Mouse (Mus musculus): ENCODE results near the gene Krtcap2.
"Not testable (repeated sequence)": the region's sequence is repeated elsewhere in the genome, so short reads cannot be mapped to it uniquely, and the experiment has no call there.

Krtcap2 gene

GRCm38 (mm10) chr3:89245688-89246171, at the start of gene Krtcap2:
Krtcap2 (plus strand) TSS chr3:89245966.
- peak; percentile 84 for DNase-seq

- DNase-seq, result peak; percentile 86
These were observed 49.5 kb upstream of the Krtcap2 start for GRCm38 (mm10) chr3:89195979-89196877.

GRCm38 (mm10) chr3:89199839-89200238, 45.9 kb upstream of the Krtcap2 start:
- no peak for DNase-seq

- peak; percentile 82 for DNase-seq
These were observed 43.3 kb upstream of the Krtcap2 start, which contains the start of gene Gba for GRCm38 (mm10) chr3:89202253-89203141. Gba (plus strand) TSS chr3:89202928.

GRCm38 (mm10) chr3:89203142-89203514, 42.6 kb upstream of the Krtcap2 start:
- no peak for DNase-seq

GRCm38 (mm10) chr3:89206079-89206478, 39.7 kb upstream of the Krtcap2 start:
- DNase-seq, result no peak

GRCm38 (mm10) chr3:89206695-89207094, 39.1 kb upstream of the Krtcap2 start:
- DNase-seq, result no peak

GRCm38 (mm10) chr3:89208075-89208657, 37.6 kb upstream of the Krtcap2 start:
- no peak for DNase-seq

GRCm38 (mm10) chr3:89208736-89209135, 37.0 kb upstream of the Krtcap2 start:
- DNase-seq, result no peak

- no peak for DNase-seq
These were observed 36.0 kb upstream of the Krtcap2 start for GRCm38 (mm10) chr3:89209731-89210130.

- DNase-seq, result no peak
These were observed 35.6 kb upstream of the Krtcap2 start for GRCm38 (mm10) chr3:89210162-89210561.

- DNase-seq, result no peak
These were observed 35.0 kb upstream of the Krtcap2 start for GRCm38 (mm10) chr3:89210731-89211130.

GRCm38 (mm10) chr3:89213803-89214530, 31.8 kb upstream of the Krtcap2 start:
- DNase-seq, result peak; percentile 87

- no peak for DNase-seq
These were observed 30.9 kb upstream of the Krtcap2 start, which contains the start of gene Thbs3 for GRCm38 (mm10) chr3:89214681-89215411. Thbs3 (plus strand) TSS chr3:89215180.

- DNase-seq, result peak; percentile 89
These were observed 29.9 kb upstream of the Krtcap2 start for GRCm38 (mm10) chr3:89215853-89216252.

GRCm38 (mm10) chr3:89216407-89216806, 29.4 kb upstream of the Krtcap2 start:
- DNase-seq, result not testable (repeated sequence)

- no peak for DNase-seq
These were observed 27.5 kb upstream of the Krtcap2 start for GRCm38 (mm10) chr3:89218271-89218670.

- DNase-seq, result no peak
These were observed 26.2 kb upstream of the Krtcap2 start for GRCm38 (mm10) chr3:89219546-89219945.

- no peak for DNase-seq
These were observed 24.6 kb upstream of the Krtcap2 start for GRCm38 (mm10) chr3:89221167-89221566.

- DNase-seq, result no peak
These were observed 21.0 kb upstream of the Krtcap2 start for GRCm38 (mm10) chr3:89224796-89225195.

GRCm38 (mm10) chr3:89225321-89225815, 20.4 kb upstream of the Krtcap2 start:
- no peak for DNase-seq
